Mouse (Mus musculus): ENCODE data around the gene Gabarap.
"Not testable (repeated sequence)": the region's sequence is repeated elsewhere in the genome, so short reads cannot be mapped to it uniquely, and the experiment has no call there.

The Gabarap gene

DNA sequence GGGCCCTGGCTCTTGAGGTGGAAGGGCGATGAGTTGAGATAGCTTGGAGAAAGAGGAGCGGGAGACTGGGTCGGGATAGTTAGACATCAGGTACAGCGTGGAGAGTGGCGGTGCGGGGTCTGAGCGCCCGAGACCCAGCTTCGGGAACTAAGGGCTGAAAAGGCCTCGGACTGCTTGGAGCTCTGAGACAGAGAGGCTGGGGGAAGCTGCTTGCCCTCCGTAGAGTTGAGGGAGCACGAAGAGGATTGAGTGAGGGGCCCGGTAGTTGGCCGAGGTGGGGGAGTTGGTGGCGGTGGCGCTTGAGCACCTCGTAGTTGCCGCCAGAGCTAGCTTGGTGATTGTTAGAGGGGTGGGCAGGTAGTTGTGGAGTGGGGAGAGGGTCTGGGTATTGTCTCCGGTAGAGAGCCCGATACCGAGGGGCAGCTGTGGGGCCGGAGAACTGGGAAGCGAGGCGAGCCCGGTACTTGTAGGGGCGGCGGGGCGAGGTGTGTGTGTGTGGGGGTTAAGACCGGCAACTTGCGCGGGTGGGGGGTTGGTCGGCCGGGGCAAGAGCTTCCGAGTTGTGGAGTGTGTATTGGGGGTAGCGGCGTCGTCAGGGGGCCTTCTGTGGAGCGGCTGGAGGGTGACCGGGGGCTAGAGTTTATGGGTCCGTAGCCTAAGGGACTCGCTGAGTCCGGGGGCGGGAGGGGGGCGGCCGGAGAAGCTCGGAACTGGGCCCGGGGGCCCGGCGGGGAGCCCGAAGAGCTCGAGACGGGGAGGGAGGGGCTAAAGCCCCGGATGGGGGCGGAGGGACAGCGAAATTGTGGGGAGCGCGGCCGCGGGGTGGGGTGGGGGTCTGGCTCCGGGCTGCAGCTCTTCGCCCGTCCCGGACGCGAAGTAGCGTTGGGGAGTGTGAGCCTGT is 5.5 kb downstream of the Gabarap start:
- DNase-seq (ENCODE audit: extremely low read depth, insufficient read length, low spot score), result peak; percentile 73

DNA sequence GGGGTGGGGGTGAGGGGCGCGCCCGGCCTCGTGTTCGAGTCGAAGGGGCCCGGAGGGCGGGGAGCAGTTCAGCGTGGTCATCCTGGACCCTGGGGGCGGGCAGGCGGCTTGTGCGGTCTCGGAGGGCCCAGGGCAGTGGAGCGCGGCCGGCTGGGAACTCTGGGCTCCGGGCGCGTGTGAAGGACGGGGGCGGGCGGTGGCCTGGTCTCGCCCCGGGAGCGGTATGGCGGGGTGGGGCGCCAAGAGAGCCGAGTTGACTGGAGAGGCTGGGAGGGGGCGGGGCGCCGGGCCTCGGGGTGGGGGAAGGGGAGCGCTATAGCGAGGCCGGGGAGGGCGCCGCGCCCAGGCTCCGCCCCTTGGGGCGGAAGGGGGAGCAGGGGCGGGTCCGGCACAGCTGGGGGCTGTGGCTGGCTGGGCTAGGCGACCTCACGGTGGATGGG is 6.1 kb downstream of the Gabarap start:
- DNase-seq (ENCODE audit: extremely low read depth, insufficient read length, low spot score), result peak; percentile 84

DNA sequence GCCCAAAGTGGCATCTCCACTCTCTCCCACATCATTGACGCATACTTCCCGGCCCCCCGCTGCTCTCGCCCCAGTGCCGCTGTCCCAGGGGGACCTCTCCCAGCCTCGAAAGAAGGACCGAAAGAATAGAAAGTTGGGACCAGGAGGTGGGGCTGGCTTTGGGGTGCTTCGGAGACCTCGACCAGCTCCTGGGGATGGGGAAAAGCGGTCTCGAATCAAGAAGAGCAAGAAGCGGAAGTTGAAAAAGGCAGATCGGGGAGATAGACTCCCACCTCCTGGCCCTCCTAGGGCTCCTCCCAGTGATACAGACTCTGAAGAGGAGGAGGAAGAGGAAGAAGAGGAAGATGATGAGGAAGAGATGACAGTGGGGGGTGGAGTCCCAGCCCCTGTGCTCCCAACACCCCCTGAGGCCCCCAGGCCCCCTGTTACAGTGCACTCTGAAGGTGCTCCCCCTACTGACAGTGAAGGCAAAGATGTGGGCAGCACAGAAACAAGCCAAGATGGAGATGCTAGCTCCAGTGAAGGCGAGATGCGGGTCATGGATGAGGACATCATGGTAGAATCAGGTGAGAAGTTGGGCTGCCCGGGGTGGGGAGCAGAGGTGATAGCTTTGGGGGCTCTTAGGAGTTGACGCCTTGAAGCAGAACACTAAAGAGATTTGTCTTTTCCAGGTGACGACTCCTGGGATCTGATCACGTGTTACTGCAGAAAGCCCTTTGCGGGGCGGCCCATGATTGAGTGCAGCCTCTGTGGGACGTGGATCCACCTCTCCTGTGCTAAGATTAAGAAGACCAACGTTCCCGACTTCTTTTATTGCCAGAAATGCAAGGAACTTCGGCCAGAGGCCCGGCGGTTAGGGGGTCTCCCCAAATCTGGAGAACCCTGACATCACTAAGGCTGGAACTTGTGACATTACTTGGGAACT is 7.9 kb downstream of the Gabarap start:
- no peak for DNase-seq (ENCODE audit: extremely low read depth, insufficient read length, low spot score)

DNA sequence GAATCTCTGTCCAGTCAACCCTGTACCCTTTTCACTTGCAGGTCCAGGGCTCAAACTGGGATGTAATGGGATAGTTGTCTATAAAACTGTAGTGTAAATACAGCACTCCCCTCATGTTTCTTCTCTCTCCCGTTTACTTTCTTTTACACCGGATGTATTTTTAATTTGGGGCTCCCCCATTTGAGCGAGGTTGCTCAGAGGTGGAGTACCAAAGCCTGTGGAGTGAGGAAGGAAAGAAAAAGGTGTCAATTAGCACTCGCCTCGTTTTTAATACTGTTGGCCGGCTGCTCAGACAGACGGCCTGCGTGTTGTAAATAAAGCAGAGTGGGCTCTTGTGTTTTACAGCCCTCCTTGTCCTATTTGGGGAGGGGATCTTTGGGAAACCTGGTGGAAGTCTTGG is 8.7 kb downstream of the Gabarap start:
- DNase-seq (ENCODE audit: extremely low read depth, insufficient read length, low spot score), result no peak

DNA sequence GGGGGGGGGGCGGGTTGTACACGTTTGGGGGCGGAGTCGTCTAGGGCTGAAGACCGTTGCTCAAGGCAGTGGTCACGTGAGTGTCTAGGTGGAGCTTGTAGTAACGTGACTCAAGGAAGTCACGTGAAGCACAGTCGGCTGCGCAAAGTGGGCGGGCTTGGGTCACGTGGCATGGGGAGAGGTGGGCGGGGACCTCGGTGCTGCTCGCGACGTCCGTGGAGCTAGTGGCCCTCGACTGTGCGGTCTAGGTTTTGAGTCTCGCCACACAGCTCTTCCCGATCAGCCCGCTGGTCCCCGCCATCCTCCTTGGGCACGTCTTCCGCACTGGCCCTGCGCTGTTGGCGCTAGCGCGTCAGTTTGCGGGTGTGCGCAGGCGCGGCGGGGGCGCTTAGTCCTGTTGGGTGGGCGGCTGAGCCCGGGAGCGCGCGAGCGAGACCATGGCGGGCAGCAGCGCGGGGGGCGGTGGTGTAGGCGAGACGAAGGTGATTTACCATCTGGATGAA is 9.5 kb downstream of the Gabarap start, which contains the start of gene Dvl2:
TSS of gene Dvl2 (plus strand) at position 200 of the 503 bp plus-strand sequence.
- peak; percentile 100 for DNase-seq (ENCODE audit: extremely low read depth, insufficient read length, low spot score)

DNA sequence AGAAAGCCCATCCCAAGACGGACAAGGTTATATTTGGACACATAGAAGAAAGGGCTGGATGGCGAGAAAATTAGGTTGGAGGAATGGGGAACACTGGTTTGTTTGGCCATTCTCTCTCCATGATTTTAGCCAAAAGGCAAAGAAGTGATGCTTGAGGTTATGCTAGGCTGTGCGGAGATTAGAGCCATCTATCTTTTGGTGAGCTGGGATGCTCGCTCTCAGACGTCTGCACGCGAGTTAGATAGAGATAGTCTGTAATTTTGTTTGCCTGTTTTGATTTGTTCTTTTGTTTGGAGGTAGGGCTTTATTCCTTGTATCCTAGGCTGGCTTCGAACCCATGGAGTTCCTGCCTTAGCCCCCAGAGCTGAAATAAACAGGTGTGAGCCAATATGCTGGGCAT is 10.2 kb downstream of the Gabarap start:
- no peak for DNase-seq (ENCODE audit: extremely low read depth, insufficient read length, low spot score)

DNA sequence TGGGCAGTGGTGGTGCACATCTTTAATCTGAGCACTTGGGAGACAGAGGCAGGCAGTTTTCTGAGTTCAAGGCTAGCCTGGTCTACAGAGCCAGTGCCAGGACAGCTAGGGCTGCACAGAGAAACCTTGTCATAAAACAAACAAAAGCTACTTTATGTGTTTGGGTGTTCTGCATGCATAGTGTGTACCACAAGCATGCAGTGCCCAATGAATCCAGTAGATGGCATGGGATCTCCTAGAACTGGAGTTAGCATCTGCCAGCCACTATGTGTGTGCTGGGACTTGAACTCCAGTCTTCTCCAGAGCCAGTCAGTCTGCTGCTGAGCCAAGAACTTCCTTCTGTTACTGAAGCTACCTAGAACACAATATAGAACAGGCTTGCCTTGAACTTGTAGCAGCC is 10.9 kb downstream of the Gabarap start:
- DNase-seq (ENCODE audit: extremely low read depth, insufficient read length, low spot score), result peak; percentile 52

DNA sequence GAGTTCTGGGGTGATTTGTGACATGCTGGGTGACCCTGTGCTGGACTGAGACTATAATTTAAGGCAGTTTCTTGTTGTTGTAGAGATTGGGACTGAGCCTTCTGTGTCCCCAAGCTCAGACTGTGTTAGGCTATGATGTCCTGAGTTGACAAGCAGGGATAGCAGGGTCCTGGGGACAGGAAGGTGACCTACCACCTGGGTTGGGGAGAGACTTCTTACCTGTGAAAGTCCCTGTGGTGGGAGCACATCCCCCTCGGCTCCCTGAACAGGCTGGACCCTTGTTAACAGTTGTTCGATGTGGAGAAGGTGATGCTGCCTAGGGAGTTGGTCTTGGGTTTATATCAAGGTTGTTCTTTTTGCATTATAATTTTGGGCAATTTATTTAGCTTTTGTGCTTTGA is 11.5 kb downstream of the Gabarap start:
- DNase-seq (ENCODE audit: extremely low read depth, insufficient read length, low spot score), result no peak

DNA sequence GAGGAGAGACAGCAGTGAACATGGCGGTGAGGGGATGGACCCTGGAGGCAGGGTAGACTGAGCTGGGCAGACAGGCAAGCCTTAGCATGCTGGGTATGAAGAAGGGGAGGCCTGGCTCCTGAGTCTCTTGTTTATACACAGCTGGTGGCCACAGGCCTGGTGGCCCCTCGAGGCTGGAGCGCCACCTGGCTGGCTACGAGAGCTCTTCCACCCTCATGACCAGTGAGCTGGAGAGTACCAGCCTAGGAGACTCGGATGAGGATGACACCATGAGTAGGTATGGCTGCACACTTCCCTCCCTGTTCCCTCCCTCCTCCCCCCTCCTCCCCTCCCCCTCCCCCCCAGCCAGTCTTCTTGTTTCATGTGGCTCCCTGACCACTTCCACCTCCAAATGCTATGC is 14.6 kb downstream of the Gabarap start:
- DNase-seq (ENCODE audit: extremely low read depth, insufficient read length, low spot score), result no peak

DNA sequence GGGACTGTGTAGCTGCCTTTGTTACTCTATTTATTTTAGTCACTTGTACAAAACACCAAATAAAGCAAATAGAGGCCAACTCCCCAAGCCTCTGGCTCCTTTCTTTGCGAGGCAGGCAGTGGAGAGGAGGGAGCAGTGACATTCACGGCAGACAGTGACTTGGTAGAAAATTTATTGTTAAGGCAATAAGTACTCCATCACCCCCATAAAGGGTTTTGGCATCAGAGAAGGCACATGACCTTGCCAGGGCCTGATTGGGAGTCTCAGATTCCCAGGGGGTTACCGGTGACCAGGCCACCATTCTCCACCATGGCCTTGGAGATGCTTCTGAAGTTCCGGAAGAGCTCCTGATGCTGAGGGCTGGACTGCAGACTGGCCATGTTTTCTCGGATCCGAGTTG is 19.1 kb downstream of the Gabarap start:
- DNase-seq (ENCODE audit: extremely low read depth, insufficient read length, low spot score), result no peak

DNA sequence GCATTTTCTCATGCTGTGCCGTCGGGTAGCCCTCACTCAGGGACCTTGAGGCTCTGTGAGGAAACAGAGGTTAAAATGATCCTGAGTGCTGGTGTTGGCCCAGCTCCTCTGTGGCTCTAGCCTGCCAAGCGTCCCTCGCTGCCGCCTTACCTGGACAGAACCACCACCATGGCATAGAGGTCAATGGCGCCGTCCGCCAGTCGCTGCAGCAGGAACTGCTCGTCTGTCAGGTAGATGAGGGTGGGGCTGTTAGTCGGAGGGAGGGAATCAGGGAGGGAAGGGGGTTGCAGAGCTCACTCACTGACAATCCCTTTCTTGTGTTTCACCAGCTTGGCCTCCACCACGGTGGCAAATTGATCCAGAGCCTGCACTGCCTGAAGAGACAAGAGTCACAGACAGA is 19.6 kb downstream of the Gabarap start:
- no peak for DNase-seq (ENCODE audit: extremely low read depth, insufficient read length, low spot score)

DNA sequence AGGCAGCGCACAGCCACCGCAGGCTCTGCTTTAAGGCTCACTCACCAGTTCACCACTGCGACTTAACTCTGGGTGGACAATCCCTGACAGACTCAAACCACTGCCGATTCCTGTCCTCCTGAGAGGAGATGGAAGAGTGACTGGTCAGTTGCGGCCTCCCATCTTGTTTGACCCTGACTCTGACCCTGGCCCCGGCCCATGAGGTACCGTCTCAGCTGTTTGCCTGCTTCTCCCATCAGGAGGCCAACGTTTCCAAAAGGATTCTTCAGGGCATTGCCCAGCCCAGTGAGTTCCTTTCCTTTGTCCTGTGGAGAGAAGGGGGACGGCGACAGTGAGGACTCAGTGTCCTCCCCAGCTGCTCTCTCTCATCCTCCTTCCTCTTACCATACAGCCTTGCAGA is 20.0 kb downstream of the Gabarap start:
- no peak for DNase-seq (ENCODE audit: extremely low read depth, insufficient read length, low spot score)

DNA sequence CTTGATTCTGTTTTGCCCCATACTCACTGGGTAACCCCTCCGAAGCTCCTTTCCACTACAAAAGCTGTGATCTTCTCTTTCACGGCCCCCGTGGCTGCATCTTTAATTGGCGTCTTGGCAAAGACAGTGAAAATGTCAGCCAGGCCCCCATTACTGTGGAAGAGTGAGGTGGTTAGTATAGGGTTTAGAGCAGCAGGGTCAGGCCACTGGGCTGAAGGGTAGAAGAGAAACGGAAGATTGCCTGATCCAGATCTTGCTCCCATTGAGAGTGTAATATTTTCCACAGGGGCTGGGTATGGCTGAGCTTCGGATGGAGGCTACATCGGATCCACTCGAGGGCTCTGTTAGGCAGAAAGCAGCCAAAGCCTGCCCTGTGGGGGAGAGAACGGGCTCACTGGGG is 22.0 kb downstream of the Gabarap start:
- DNase-seq (ENCODE audit: extremely low read depth, insufficient read length, low spot score), result no peak

DNA sequence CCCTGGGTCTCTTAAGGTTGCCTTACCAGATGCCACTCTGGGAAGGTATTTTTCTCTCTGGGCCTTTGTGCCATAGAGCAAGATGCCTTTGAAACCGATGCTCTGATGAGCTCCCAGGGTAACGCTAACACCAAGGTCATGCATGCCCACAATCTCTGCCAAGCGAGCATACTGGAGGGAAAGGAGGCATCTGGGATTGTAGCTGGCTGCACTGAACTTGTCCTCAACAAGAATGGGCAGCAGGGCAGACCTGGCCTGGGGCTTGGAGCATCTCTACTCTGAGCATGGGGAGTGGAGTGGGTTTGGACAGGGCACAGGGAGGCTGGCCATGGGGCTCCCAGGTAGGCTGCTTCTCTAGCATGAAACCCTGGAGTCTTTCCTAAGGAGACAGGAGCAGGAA is 22.5 kb downstream of the Gabarap start:
- no peak for DNase-seq (ENCODE audit: extremely low read depth, insufficient read length, low spot score)

DNA sequence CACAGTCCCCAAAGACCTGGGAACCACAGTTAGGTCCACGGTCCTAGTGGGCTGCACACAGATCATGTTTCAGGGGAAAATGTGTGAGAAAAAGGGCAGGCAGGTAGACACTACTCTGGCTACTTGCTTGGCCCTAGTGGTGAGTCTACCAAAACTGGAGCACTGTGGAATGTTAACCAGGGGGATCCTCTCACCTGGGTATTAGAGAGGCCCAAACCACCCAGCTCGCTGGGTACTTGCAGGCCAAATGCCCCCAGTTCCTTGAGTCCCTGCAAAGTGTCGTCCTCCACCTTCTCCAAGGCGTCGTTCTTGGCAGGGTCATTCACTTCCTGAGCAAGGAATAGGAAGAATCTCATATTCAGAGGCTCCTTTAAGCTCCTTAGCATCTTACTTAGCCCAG is 23.1 kb downstream of the Gabarap start:
- DNase-seq (ENCODE audit: extremely low read depth, insufficient read length, low spot score), result no peak

DNA sequence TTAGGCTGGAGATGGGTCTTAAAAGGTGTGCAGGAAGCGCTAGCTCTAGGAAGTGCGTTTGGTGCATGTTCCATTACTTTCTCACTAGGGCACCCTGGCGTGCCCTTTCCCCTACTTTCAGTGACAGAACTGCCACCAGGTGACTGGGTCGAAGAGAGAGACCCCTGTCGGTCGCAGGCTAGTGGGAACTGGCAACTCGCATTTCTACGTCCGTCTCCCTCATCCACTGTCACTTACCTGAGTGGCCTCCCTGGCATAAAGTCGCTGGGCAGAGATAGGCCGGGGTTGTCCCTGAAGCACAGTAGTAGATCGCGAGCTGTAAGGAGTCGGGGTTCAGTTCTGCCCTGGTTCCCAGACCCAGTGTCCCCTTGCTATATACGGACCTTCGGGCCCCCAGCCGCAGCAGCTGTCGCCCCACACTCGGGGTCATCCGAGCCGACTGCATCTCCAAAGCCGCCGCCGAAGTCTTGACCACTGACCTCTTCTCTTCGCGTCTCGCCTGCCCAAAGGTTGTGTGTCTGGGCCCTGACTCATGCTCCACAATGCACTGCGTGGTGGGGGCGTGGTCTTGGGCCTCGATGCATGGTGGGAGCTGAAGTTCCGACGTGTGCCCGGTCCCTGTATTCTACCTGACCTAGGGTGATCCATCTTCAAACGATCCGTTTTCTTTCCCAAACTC is 24.1 kb downstream of the Gabarap start, which contains the start of gene Acadvl:
TSS of gene Acadvl (minus strand) at position 532 of the 679 bp plus-strand sequence.
- peak; percentile 85 for DNase-seq (ENCODE audit: extremely low read depth, insufficient read length, low spot score)

DNA sequence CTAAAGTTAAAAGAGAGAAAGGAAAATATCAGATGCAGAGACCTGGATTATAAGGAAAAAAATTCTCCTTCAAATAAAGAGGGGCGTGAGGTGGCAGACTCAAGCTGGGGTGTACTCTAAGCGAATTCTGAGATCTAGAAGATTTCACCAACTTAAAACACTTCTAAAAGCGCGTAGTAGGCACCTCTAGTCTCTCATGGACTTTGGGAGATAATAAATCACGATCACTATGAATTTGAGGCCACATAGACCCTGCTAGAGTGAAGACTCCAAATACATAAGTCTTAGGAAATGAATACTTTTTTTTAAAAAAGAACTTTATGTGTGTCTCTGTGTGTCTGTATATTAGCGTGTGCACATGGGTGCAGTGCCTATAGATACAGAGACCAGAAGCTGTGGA is 24.7 kb downstream of the Gabarap start:
- no peak for DNase-seq (ENCODE audit: extremely low read depth, insufficient read length, low spot score)

DNA sequence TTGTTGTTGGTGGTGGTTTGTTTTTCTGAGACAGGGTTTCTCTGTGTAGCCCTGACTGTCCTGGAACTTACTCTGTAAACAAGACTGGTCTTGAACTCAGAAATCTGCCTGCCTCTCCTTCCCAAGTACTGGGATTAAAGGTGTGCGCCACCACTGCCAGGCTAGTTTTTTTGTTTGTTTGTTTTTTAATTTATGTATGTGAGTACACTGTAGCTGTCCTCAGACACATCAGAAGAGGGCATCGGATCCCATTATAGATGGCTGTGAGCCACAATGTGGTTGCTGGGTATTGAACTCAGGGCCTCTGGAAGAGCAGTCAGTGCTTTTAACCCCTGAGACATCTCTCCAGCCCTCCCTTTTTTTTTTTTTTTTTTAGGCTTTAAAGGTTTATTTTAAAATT is 25.2 kb downstream of the Gabarap start:
- not testable (repeated sequence) for DNase-seq (ENCODE audit: extremely low read depth, insufficient read length, low spot score)

DNA sequence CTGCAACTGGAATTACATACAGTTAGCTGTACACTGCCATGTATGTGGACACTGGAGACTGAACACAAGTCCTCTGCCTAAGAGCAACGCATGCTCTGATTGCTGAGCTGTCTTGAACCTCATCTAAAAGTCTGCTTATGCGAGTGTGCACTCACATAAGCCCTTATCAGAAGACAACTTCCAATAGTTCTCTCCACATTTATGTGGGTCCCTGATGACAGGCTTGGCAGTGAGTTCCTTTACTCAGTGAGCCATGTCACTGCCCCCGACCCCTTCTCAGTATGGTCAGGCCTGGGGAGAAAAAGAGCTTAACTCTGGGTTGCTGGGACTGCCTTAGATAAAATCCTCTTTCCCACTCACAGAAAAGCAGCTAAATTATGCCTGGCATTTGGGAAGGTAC is 25.7 kb downstream of the Gabarap start, which contains the start of gene Dlg4:
TSS of gene Dlg4 (plus strand) at position 274 of the 400 bp plus-strand sequence.
- no peak for DNase-seq (ENCODE audit: extremely low read depth, insufficient read length, low spot score)

DNA sequence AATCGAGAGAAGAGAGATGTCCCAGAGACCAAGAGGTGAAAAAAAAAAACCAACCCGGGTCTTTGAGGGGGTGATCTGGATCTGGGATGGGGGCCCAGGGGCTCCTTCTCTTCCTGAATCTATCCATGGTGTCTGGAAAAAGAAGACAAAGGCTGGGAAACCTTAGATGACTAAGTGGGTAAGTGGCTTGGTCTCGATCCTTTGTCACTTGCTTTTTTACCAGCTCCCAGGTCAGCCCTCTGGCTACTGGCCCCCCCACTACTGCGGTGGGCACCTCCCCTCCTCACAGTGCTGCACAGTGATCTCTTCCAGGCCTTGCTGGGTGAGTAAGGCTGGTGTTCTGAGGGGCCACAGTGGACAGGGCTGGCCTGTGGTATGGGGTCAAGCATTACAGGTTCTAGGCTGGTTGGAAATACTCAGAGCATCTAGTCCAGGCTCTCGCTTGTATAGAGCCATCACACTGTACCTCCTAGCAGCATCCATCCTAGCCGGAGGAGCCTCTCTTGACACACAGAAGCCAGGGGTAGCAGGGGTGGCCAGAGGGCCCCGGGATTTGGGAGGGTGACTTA is 26.3 kb downstream of the Gabarap start:
- no peak for DNase-seq (ENCODE audit: extremely low read depth, insufficient read length, low spot score)
